Mouse (Mus musculus): ENCODE measurements around the gene Ptbp2. TPM values are rescaled to one million over a fixed set of nuclear protein-coding genes. Genes with fewer than 3 reads are reported as not detected.

The Ptbp2 gene
- 21.6 TPM for polyA plus RNA-seq (2014; fragmentation: Illumina TruSeq; extraction: RNeasy Lipid Tissue Mini Kit (QIAGEN cat#74804); ENCODE audit: low read depth, low replicate concordance)

DNA sequence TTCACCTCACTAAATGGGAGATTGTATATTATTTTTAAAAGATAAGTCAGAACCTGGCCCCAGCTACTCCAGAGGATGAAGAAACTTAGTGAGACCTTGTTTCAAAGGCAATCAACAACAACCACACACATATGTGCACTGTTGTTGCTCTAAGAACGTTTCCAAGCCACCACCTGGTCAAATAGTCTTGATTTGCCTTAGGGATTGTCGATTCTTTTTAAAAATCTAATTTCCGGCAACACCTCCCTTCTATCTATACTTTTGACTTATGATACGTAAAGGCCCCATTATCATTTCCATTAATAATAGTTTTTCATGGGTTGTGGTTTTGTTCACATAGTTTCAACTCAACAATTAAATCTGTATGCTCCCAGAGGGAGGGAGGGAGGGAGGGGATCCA lies at the start of gene Ptbp2:
Gene Ptbp2, minus strand, starts transcription at position 101 of the 400 bp plus-strand sequence.

Data from heart, adult 10 weeks (tissue).